Comparison of ENCODE assay signal across 14 mouse cellular contexts in genomic region chr11:50134136-50134859, GRCm38 (mm10). TPM values are rescaled to one million over a fixed set of nuclear protein-coding genes. Genes with fewer than 3 reads are reported as not detected.
DNase-seq lines count a peak whose midpoint lies in the region; ATAC-seq and TF ChIP-seq lines count a peak whose summit lies in the region.
"Had no signal": no experiment of that assay in that cellular context is flagged by ENCODE, and none has a peak within 500 bp of the region (broad histone marks: within the 10 kb centered on the region; RNA-seq: fewer than 3 reads in every experiment).

No protein-coding gene starts in this region.

- H3K4me3 ChIP-seq in gastrocnemius, adult 2 months = no peak overlapping the region
- H3K4me3 ChIP-seq in lung, embryonic 15.5 days = no peak overlapping the region
- H3K4me3 ChIP-seq in lung, adult 2 months (replicated peaks; ENCODE audit: extremely low read depth, low read depth, low read length) = no peak overlapping the region
- H3K4me3 ChIP-seq in liver, embryonic 12.5 days = no peak overlapping the region
- H3K4me3 ChIP-seq: forebrain, embryonic 13.5 days; limb, embryonic 13.5 days; myocyte had no signal

- H3K4me2 ChIP-seq in lung, embryonic 15.5 days = no peak overlapping the region; the same call in 1 of the 2 replicates
- H3K4me2 ChIP-seq in liver, embryonic 12.5 days = peak overlapping the region; percentile 10
- H3K4me2 ChIP-seq: forebrain, embryonic 13.5 days; limb, embryonic 13.5 days had no signal

- intact Hi-C loops in gastrocnemius, adult 2 months (cut with DNase I) = loop anchor here (5.0 kb wide), 1 partner anchor 112 kb away; no protein-coding TSS in a partner anchor

- 45% methylated on average over 10 of the region's 10 CpGs for WGBS in lung, embryonic 15.5 days
- 22% methylated on average over 10 of the region's 10 CpGs for WGBS in lung, adult 2 months
- 25% methylated on average over 10 of the region's 10 CpGs for WGBS in liver, embryonic 12.5 days (ENCODE audit: insufficient replicate concordance)

- DNase-seq in gastrocnemius, adult 2 months = no peak
- no peak for DNase-seq in gastrocnemius, postnatal 4 days (ENCODE audit: low spot score in 2 of 2)
- DNase-seq in lung, adult 2 months = no peak
- DNase-seq in thymus, postnatal 25 days = no peak
- DNase-seq in urinary bladder, postnatal 36 days (ENCODE audit: low spot score in 2 of 2) = no peak
- DNase-seq: gastrocnemius, postnatal 36 days; kidney, postnatal 10 days; right cerebral cortex, postnatal 14 days had no signal

- H3K27me3 ChIP-seq in lung, embryonic 15.5 days = no peaks in the 10 kb centered on the region
- no peaks in the 10 kb centered on the region for H3K27me3 ChIP-seq in liver, embryonic 12.5 days (replicated peaks)
- H3K27me3 ChIP-seq: forebrain, embryonic 13.5 days; limb, embryonic 13.5 days had no signal

- TF ChIP-seq CTCF in gastrocnemius, adult 2 months (IDR thresholded peaks at IDR 0.05) = no peak
- TF ChIP-seq CTCF in lung, adult 2 months (IDR thresholded peaks at IDR 0.05; ENCODE audit: insufficient read depth, low read length) = no peak

- TF ChIP-seq POLR2A in lung, adult 2 months (IDR thresholded peaks at IDR 0.05; ENCODE audit: borderline replicate concordance, extremely low read depth, low read depth, low read length) = no peak

- peak overlapping the region; percentile 11; the same call in 1 of the 2 replicates for H3K9ac ChIP-seq in lung, embryonic 15.5 days
- H3K9ac ChIP-seq in liver, embryonic 12.5 days = no peak overlapping the region
- H3K9ac ChIP-seq: forebrain, embryonic 13.5 days; limb, embryonic 13.5 days had no signal

- H3K4me1 ChIP-seq in lung, embryonic 15.5 days = peaks cover 29% of the 10 kb centered on the region
- H3K4me1 ChIP-seq in lung, adult 2 months (ENCODE audit: control insufficient read depth, insufficient read depth, low read length) = peaks cover 7% of the 10 kb centered on the region
- peaks cover 50% of the 10 kb centered on the region for H3K4me1 ChIP-seq in liver, embryonic 12.5 days

- ATAC-seq in lung, embryonic 15.5 days (ENCODE audit: borderline replicate concordance, extremely low read depth, low FRiP score, low TSS enrichment) = no peak
- ATAC-seq in liver, embryonic 12.5 days = no peak
- peak; percentile 52 for ATAC-seq in megakaryocyte progenitor cell, adult 5-6 weeks (replicated peaks; ENCODE audit: poor library complexity)
- ATAC-seq: forebrain, embryonic 13.5 days had no signal

- H3K9me3 ChIP-seq in lung, embryonic 15.5 days = no peaks in the 10 kb centered on the region
- H3K9me3 ChIP-seq in liver, embryonic 12.5 days (replicated peaks) = no peaks in the 10 kb centered on the region
- H3K9me3 ChIP-seq: forebrain, embryonic 13.5 days; limb, embryonic 13.5 days had no signal

- peaks cover 38% of the 10 kb centered on the region for H3K36me3 ChIP-seq in lung, embryonic 15.5 days
- peaks cover 41% of the 10 kb centered on the region for H3K36me3 ChIP-seq in liver, embryonic 12.5 days

- peak overlapping the region; percentile 24 for H3K27ac ChIP-seq in gastrocnemius, adult 2 months
- peak overlapping the region; percentile 74 for H3K27ac ChIP-seq in lung, embryonic 15.5 days
- peak overlapping the region; percentile 70 for H3K27ac ChIP-seq in liver, embryonic 12.5 days
- H3K27ac ChIP-seq: forebrain, embryonic 13.5 days; limb, embryonic 13.5 days had no signal

RNA-seq across cellular contexts. Expression of gene Tbc1d9b, which starts 3.1 kb away (rescaled TPM):
- 10 to 100 TPM; 25.3 to 28.6 TPM for total RNA-seq in gastrocnemius, adult 2 months (2021)
- total RNA-seq in gastrocnemius, postnatal 4 days (2021) = 10 to 100 TPM; 36.1 to 37.3 TPM
- 40.0 and 46.5 TPM in 2 replicates for polyA plus RNA-seq in lung, embryonic 15.5 days (2015; fragmentation: Nextera tagmentation; extraction: Ambion mirVana)
- polyA plus RNA-seq in lung, adult 2 months (2012; rRNA removed) = 66.1 and 68.4 TPM in 2 replicates
- polyA plus RNA-seq in liver, embryonic 12.5 days (2016; fragmentation: Nextera tagmentation; extraction: Ambion mirVana) = 20.2 and 20.3 TPM in 2 replicates
- total RNA-seq in megakaryocyte progenitor cell, adult 5-6 weeks (2015) = 38.6 and 41.5 TPM in 2 replicates
- total RNA-seq in megakaryocyte progenitor cell, adult 5-6 weeks (2017) = 78.6 and 91.2 TPM in 2 replicates

RNA-seq across cellular contexts. Expression of gene Mrnip, which starts 39.9 kb away (rescaled TPM):
- 1 to 10 TPM; 2.4 to 3.1 TPM for total RNA-seq in gastrocnemius, adult 2 months (2021)
- 1 to 10 TPM; 9.7 to 9.8 TPM for total RNA-seq in gastrocnemius, postnatal 4 days (2021)
- polyA plus RNA-seq in lung, embryonic 15.5 days (2015; fragmentation: Nextera tagmentation; extraction: Ambion mirVana) = 19.1 and 19.5 TPM in 2 replicates
- polyA plus RNA-seq in lung, adult 2 months (2012; rRNA removed) = 2.7 and 4.5 TPM in 2 replicates
- polyA plus RNA-seq in liver, embryonic 12.5 days (2016; fragmentation: Nextera tagmentation; extraction: Ambion mirVana) = 8.6 and 8.7 TPM in 2 replicates
- total RNA-seq in megakaryocyte progenitor cell, adult 5-6 weeks (2015) = 18.8 and 20.0 TPM in 2 replicates
- 14.6 and 16.5 TPM in 2 replicates for total RNA-seq in megakaryocyte progenitor cell, adult 5-6 weeks (2017)

Comparison
In these comparisons a context has a peak if more than half of its experiments do, and no peak if none do; other contexts are left out.
1. H3K27ac ChIP-seq: peak in every context shown above with its lines; median percentile 74 in lung, embryonic 15.5 days; 70 in liver, embryonic 12.5 days; 24 in gastrocnemius, adult 2 months.